Mouse (Mus musculus): ENCODE measurements around the gene Tfap2b. TPM values are rescaled to one million over a fixed set of nuclear protein-coding genes. Genes with fewer than 3 reads are reported as not detected.

The Tfap2b gene
- polyA plus RNA-seq, 1 experiment from 2014 or later, result 17.1 TPM

GRCm38 (mm10) chr1:19221601-19222000 is 12.9 kb downstream of the Tfap2b start:
- Histone ChIP-seq H3K27me3 (ENCODE audit: control insufficient read depth, insufficient read depth, low read length) (peaks cover 82% of the 10 kb centered on the region), H3K9ac (ENCODE audit: low read length) (no peak overlapping the region), H3K27ac (ENCODE audit: low read depth, low read length) (no peak overlapping the region), H3K36me3 (ENCODE audit: control insufficient read depth, insufficient read depth, low read length) (no peaks in the 10 kb centered on the region), H3K9me3 (ENCODE audit: control insufficient read depth, low read length) (no peaks in the 10 kb centered on the region), H3K4me2 (ENCODE audit: low read depth, low read length, severe bottlenecking) (no peak overlapping the region), H3K4me3 (ENCODE audit: low read depth, low read length) (no peak overlapping the region), H3K4me1 (replicated peaks; ENCODE audit: control insufficient read depth, insufficient read depth, low read length) (peaks cover 4% of the 10 kb centered on the region; the same call in 1 of the 2 replicates)
- DNase-seq (ENCODE audit: low spot score), result no peak
- 2% methylated on average over 7 of the region's 7 CpGs for WGBS
- peak; percentile 37; the same call in 1 of the 2 replicates for ATAC-seq (replicated peaks; ENCODE audit: low FRiP score)

DNA sequence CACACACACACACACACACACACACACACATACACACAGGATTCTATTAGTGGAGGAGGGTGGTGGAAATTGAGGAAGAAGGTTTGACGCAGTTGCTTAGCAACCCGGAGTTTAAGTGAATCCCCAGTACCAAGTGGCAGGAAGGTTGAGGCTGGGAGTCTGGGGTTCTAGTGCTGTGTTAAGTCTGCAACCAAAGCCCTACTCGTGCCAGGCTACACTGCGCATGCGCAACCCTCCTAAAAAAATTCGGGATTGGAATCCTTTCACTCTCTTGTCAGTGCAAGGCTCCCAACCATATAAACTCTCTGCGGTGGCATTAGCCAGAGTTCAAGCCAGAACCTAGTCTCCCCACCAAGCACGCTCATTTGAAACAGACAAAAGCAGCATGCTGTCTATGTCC is 18.0 kb downstream of the Tfap2b start:
- no peaks in the 10 kb centered on the region for H3K4me1 ChIP-seq (replicated peaks; ENCODE audit: control insufficient read depth, insufficient read depth, low read length)
- ATAC-seq (replicated peaks; ENCODE audit: low FRiP score) (peak; percentile 18; the same call in 1 of the 2 replicates), DNase-seq (ENCODE audit: low spot score) (no peak)
- H3K4me3 ChIP-seq (ENCODE audit: low read depth, low read length), result no peak overlapping the region
- H3K9ac ChIP-seq (ENCODE audit: low read length), result no peak overlapping the region
- WGBS, result 9% methylated on average over 8 of the region's 8 CpGs
- peaks cover 91% of the 10 kb centered on the region for H3K27me3 ChIP-seq (ENCODE audit: control insufficient read depth, insufficient read depth, low read length)
- no peak overlapping the region for H3K27ac ChIP-seq (ENCODE audit: low read depth, low read length)
- H3K36me3 ChIP-seq (ENCODE audit: control insufficient read depth, insufficient read depth, low read length), result no peaks in the 10 kb centered on the region
- H3K4me2 ChIP-seq (ENCODE audit: low read depth, low read length, severe bottlenecking), result no peak overlapping the region
- no peaks in the 10 kb centered on the region for H3K9me3 ChIP-seq (ENCODE audit: control insufficient read depth, low read length)

DNA sequence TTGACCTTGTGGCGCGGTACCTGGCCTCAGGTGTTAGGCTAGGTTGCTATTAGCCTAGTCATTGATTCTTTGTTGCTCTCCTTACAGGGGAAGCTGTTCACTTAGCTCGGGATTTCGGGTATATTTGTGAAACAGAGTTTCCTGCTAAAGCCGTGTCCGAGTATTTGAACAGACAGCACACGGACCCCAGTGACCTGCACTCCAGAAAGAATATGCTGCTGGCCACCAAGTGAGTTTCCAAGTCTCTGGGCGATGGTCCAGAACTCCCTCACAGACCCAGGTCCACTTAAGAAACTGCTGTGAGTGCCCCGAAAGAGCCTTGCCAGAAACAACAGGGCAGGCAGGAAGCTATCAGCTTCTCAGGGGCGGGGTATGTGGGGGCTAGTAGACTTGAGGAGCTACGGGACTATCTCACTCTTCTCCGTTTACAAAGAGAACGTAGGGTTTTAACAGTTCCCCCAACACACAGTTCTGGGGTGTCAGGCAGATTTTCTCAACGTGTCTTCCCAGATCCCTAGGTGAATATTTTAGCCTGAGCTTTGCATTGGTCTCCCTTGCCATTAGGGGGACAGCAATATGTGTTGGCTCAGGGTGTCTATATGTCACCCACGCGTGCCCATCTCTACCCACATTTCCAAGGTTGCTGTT is 22.3 kb downstream of the Tfap2b start:
- Histone ChIP-seq H3K4me1 (replicated peaks; ENCODE audit: control insufficient read depth, insufficient read depth, low read length) (no peaks in the 10 kb centered on the region), H3K9ac (ENCODE audit: low read length) (no peak overlapping the region), H3K4me3 (ENCODE audit: low read depth, low read length) (no peak overlapping the region), H3K9me3 (ENCODE audit: control insufficient read depth, low read length) (no peaks in the 10 kb centered on the region), H3K27me3 (ENCODE audit: control insufficient read depth, insufficient read depth, low read length) (peaks cover 85% of the 10 kb centered on the region), H3K4me2 (ENCODE audit: low read depth, low read length, severe bottlenecking) (no peak overlapping the region), H3K36me3 (ENCODE audit: control insufficient read depth, insufficient read depth, low read length) (no peaks in the 10 kb centered on the region), H3K27ac (ENCODE audit: low read depth, low read length) (no peak overlapping the region)
- 5% methylated on average over 16 of the region's 16 CpGs for WGBS
- no peak for DNase-seq (ENCODE audit: low spot score)
- no peak for ATAC-seq (replicated peaks; ENCODE audit: low FRiP score)

DNA sequence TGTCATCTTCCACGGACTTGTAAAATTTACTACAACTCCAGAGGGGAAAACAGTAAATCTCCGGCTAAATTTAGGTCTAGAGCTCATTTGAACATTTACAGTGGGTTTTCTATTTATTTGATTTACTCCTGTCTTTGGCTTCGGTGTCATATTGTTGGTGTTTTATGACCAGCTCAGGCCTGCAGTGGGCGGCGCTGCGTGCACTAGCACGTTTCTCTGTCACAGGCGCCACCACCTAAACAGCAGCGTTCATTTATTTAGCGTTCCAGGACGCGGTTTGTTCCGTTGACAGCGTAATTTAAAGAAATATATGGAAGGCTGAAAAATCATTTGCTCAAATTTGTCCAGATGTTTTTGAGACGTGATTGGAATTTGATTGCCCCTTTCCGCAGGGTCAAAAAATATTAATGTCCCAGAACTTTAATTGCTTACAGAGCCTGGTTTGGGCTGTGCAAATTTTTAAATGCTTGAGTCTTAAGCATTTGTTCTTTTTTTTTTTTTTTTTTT is 22.9 kb downstream of the Tfap2b start:
- no peak overlapping the region for H3K4me2 ChIP-seq (ENCODE audit: low read depth, low read length, severe bottlenecking)
- no peak overlapping the region for H3K27ac ChIP-seq (ENCODE audit: low read depth, low read length)
- H3K36me3 ChIP-seq (ENCODE audit: control insufficient read depth, insufficient read depth, low read length), result no peaks in the 10 kb centered on the region
- ATAC-seq (replicated peaks; ENCODE audit: low FRiP score) (no peak), DNase-seq (ENCODE audit: low spot score) (no peak)
- no peaks in the 10 kb centered on the region for H3K9me3 ChIP-seq (ENCODE audit: control insufficient read depth, low read length)
- H3K4me1 ChIP-seq (replicated peaks; ENCODE audit: control insufficient read depth, insufficient read depth, low read length), result no peaks in the 10 kb centered on the region
- H3K4me3 ChIP-seq (ENCODE audit: low read depth, low read length), result no peak overlapping the region
- WGBS, result 7% methylated on average over 16 of the region's 16 CpGs
- H3K27me3 ChIP-seq (ENCODE audit: control insufficient read depth, insufficient read depth, low read length), result peaks cover 85% of the 10 kb centered on the region
- H3K9ac ChIP-seq (ENCODE audit: low read length), result no peak overlapping the region

- 4% methylated on average over 1 of the region's 1 CpGs for WGBS
- no peaks in the 10 kb centered on the region for H3K9me3 ChIP-seq (ENCODE audit: control insufficient read depth, low read length)
Measured at GRCm38 (mm10) chr1:19232743-19233142, 24.0 kb downstream of the Tfap2b start.

DNA sequence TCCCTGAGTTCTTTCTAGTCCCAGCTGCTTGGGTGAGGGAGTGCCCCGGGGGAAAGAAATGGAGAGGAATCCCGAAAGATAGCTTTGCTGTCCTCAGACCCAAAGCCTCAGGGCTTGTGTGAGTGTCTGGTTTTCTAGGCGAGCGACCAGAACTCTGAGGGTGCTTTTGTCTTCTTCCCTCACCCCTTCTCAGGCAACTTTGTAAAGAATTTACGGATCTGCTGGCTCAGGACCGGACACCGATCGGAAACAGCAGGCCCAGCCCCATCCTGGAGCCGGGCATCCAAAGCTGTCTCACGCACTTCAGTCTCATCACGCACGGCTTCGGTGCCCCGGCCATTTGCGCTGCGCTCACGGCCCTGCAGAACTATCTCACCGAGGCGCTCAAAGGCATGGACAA is 25.1 kb downstream of the Tfap2b start:
- Histone ChIP-seq H3K4me3 (ENCODE audit: low read depth, low read length) (no peak overlapping the region), H3K4me2 (ENCODE audit: low read depth, low read length, severe bottlenecking) (no peak overlapping the region), H3K27me3 (ENCODE audit: control insufficient read depth, insufficient read depth, low read length) (peaks cover 80% of the 10 kb centered on the region), H3K36me3 (ENCODE audit: control insufficient read depth, insufficient read depth, low read length) (no peaks in the 10 kb centered on the region), H3K9ac (ENCODE audit: low read length) (no peak overlapping the region), H3K27ac (ENCODE audit: low read depth, low read length) (no peak overlapping the region), H3K9me3 (ENCODE audit: control insufficient read depth, low read length) (no peaks in the 10 kb centered on the region), H3K4me1 (replicated peaks; ENCODE audit: control insufficient read depth, insufficient read depth, low read length) (no peaks in the 10 kb centered on the region)
- DNase-seq (ENCODE audit: low spot score) (peak; percentile 56), ATAC-seq (replicated peaks; ENCODE audit: low FRiP score) (0 out of 2 replicates have a peak, but pooled peaks have one; percentile 8)
- under 1% methylated on average over 19 of the region's 19 CpGs for WGBS

More at GRCm38 (mm10) chr1:19232743-19233142, 24.0 kb downstream of the Tfap2b start:
- no peak for DNase-seq (ENCODE audit: low spot score)
- H3K4me1 ChIP-seq (replicated peaks; ENCODE audit: control insufficient read depth, insufficient read depth, low read length), result no peaks in the 10 kb centered on the region
- no peak overlapping the region for H3K4me2 ChIP-seq (ENCODE audit: low read depth, low read length, severe bottlenecking)
- H3K27ac ChIP-seq (ENCODE audit: low read depth, low read length), result no peak overlapping the region
- no peak for ATAC-seq (replicated peaks; ENCODE audit: low FRiP score)
- H3K27me3 ChIP-seq (ENCODE audit: control insufficient read depth, insufficient read depth, low read length), result peaks cover 85% of the 10 kb centered on the region
- no peaks in the 10 kb centered on the region for H3K36me3 ChIP-seq (ENCODE audit: control insufficient read depth, insufficient read depth, low read length)
- no peak overlapping the region for H3K9ac ChIP-seq (ENCODE audit: low read length)
- H3K4me3 ChIP-seq (ENCODE audit: low read depth, low read length), result no peak overlapping the region

DNA sequence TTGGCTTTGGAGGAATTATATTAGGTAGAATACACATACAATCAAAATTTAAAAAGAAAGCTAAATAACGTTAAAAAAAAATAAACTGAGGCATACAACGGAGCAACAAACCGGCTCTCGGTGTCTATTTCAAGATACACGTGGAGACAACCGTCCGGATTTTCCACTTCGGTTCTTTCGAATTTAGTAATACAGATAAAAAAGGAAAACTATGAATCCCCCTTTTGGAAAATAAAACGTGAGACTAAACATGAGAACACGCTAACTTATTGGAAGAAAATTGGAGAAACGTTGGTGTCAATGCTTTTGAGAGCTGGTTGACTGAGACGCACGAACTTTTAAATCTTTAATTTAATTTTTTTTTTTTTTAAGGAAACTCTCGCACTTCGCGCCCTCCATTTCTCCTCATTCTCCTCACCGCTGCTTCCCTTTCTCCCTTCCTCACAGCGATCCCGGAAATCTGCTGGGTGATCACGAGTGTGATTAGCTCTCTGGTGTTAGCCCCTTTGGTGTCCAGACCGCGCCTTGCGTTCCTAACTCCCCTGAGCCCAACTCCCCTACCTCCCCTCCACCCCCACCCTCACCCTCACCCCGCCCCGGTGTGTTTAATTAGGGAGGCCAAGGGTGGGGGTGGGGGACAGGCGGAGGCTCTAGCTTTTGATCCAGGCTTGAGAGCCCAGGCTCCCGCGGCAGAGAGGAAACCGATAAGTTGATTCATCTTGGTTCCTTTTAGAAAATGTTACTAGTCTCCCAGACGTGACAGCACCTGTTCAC is 25.9 kb downstream of the Tfap2b start:
- no peak for DNase-seq (ENCODE audit: low spot score)
- no peaks in the 10 kb centered on the region for H3K4me1 ChIP-seq (replicated peaks; ENCODE audit: control insufficient read depth, insufficient read depth, low read length)
- ATAC-seq (replicated peaks; ENCODE audit: low FRiP score), result 0 out of 2 replicates have a peak, but pooled peaks have one; percentile 42
- H3K4me2 ChIP-seq (ENCODE audit: low read depth, low read length, severe bottlenecking), result 0 out of 2 replicates have a peak overlapping the region, but pooled peaks have one; percentile 6
- H3K27me3 ChIP-seq (ENCODE audit: control insufficient read depth, insufficient read depth, low read length), result peaks cover 78% of the 10 kb centered on the region
- H3K9ac ChIP-seq (ENCODE audit: low read length), result no peak overlapping the region
- WGBS, result under 1% methylated on average over 31 of the region's 31 CpGs
- H3K36me3 ChIP-seq (ENCODE audit: control insufficient read depth, insufficient read depth, low read length), result no peaks in the 10 kb centered on the region
- H3K27ac ChIP-seq (ENCODE audit: low read depth, low read length), result no peak overlapping the region
- no peak overlapping the region for H3K4me3 ChIP-seq (ENCODE audit: low read depth, low read length)
- no peaks in the 10 kb centered on the region for H3K9me3 ChIP-seq (ENCODE audit: control insufficient read depth, low read length)

GRCm38 (mm10) chr1:19236051-19236450 is 27.3 kb downstream of the Tfap2b start:
- DNase-seq (ENCODE audit: low spot score) (no peak), ATAC-seq (replicated peaks; ENCODE audit: low FRiP score) (no peak)
- WGBS, result 6% methylated on average over 5 of the region's 5 CpGs
- Histone ChIP-seq H3K4me3 (ENCODE audit: low read depth, low read length) (no peak overlapping the region), H3K4me1 (replicated peaks; ENCODE audit: control insufficient read depth, insufficient read depth, low read length) (no peaks in the 10 kb centered on the region), H3K36me3 (ENCODE audit: control insufficient read depth, insufficient read depth, low read length) (no peaks in the 10 kb centered on the region), H3K9ac (ENCODE audit: low read length) (no peak overlapping the region), H3K27ac (ENCODE audit: low read depth, low read length) (no peak overlapping the region), H3K27me3 (ENCODE audit: control insufficient read depth, insufficient read depth, low read length) (peaks cover 81% of the 10 kb centered on the region), H3K9me3 (ENCODE audit: control insufficient read depth, low read length) (no peaks in the 10 kb centered on the region), H3K4me2 (ENCODE audit: low read depth, low read length, severe bottlenecking) (no peak overlapping the region)
